Mouse (Mus musculus): Measurements from ENCODE around the gene Phactr1.
A peak's percentile ranks its signal among the peaks of the same experiment; 100 is the strongest.

DNA sequence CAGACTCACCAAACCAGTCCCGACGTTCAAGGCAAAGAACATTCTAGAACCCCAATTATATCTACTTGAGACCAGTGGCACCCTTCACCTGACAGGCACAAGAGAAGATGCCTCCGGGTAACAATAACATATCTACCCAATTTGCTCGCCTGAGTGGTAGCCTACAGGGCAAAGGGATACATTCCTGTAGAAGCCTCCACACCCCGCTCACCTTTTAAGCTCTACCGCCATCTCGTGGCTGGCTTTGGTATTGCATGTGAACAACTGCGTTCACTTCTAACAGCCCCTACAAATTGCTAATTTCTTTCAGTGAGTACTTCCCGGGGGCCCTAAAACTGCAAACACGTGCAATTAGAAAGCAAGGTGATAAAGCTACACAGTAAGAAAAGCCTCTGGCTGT, 142.1 kb downstream of the Phactr1 start:
- TF ChIP-seq CTCF (IDR thresholded peaks at IDR 0.05; ENCODE audit: low read depth): peak; percentile 91
- TF ChIP-seq EP300 (IDR thresholded peaks at IDR 0.05; ENCODE audit: low read depth): no peak
